Mouse (Mus musculus): Measurements from ENCODE around the gene Srp14. TPM values are rescaled to one million over a fixed set of nuclear protein-coding genes. Genes with fewer than 3 reads are reported as not detected.

Gene Srp14
- polyA plus RNA-seq (2012; rRNA removed): 65.6 and 68.7 TPM in 2 replicates

GRCm38 (mm10) chr2:118479550-118479909, at the start of gene Srp14:
TSS of gene Srp14 (minus strand) at chr2:118479711.

Other genes with a start within 250 kb of the Srp14 start
- gene Fsip1, start 222.7 kb downstream of the Srp14 start, polyA plus RNA-seq (2012; rRNA removed): 0.09 and 0.15 TPM in 2 replicates
- gene Gpr176, start 106.3 kb downstream of the Srp14 start, polyA plus RNA-seq (2012; rRNA removed): 0.09 and 0.13 TPM in 2 replicates
- gene Eif2ak4, start 91.1 kb downstream of the Srp14 start, polyA plus RNA-seq (2012; rRNA removed): 5.8 and 6.9 TPM in 2 replicates
- 0.83 and 0.85 TPM in 2 replicates for gene Bmf, start 70.0 kb upstream of the Srp14 start, polyA plus RNA-seq (2012; rRNA removed)
- gene Bub1b, start 118.5 kb upstream of the Srp14 start, polyA plus RNA-seq (2012; rRNA removed): 34.7 and 37.0 TPM in 2 replicates
- 0.32 and 0.50 TPM in 2 replicates for gene Pak6, start 183.6 kb upstream of the Srp14 start, polyA plus RNA-seq (2012; rRNA removed)
- 0.05 and 0.07 TPM in 2 replicates for gene Ankrd63, start 224.3 kb upstream of the Srp14 start, polyA plus RNA-seq (2012; rRNA removed)
- 2.8 and 3.7 TPM in 2 replicates for gene Plcb2, start 248.7 kb upstream of the Srp14 start, polyA plus RNA-seq (2012; rRNA removed)

Measured in liver, embryonic 14 days (tissue).